Mouse (Mus musculus) liver, embryonic 14.5 days (tissue): ENCODE measurements around the gene Tnc. TPM values are rescaled to one million over a fixed set of nuclear protein-coding genes. Genes with fewer than 3 reads are reported as not detected.

Experiments
- ATAC-seq: fragments of 200-750 bp; cut with Nextera tagmentation; 2 replicates; pipeline ENCODE4 v1.8.0; 2017; ENCODE audit warnings: moderate number of reproducible peaks, mild to moderate bottlenecking, moderate library complexity; ENCODE audit not compliant: insufficient read depth
- DNase-seq, 3 experiments: peaks; one replicate each; pipeline ENCODE4 v3.0.0-alpha.2; 2012 to 2013; ENCODE audit warnings: low read depth in 3 of 3, low spot score in 3 of 3
- H3K27ac ChIP-seq: fragments of 300-500 bp; sonication (generic); 2 replicates; pipeline ENCODE4 v1.5.1; 2014; ENCODE audit warnings: moderate library complexity, mild to moderate bottlenecking, control low read depth, inconsistent platforms
- H3K27me3 ChIP-seq: fragments of 300-500 bp; sonication (generic); 2 replicates; pipeline ENCODE4 v1.6.1; 2014; ENCODE audit warnings: mild to moderate bottlenecking, low read length, moderate library complexity; ENCODE audit not compliant: control insufficient read depth, insufficient read depth
- H3K36me3 ChIP-seq: fragments of 300-500 bp; sonication (generic); replicated peaks from 2 replicates; pipeline ENCODE4 v1.6.1; 2014; ENCODE audit warnings: low read depth; ENCODE audit not compliant: control insufficient read depth, insufficient read depth
- H3K4me1 ChIP-seq, 2 experiments: fragments of 200-500 bp in 1 of 2; fragments of 300-500 bp in 1 of 2; sonication (generic) in 1 of 2; replicated peaks; 2 replicates each; pipeline ENCODE4 v1.6.1; 2012 to 2014; ENCODE audit warnings: antibody characterized with exemption in 1 of 2, inconsistent platforms in 1 of 2, low read length in 1 of 2; ENCODE audit not compliant: control insufficient read depth in 2 of 2, insufficient read depth in 2 of 2
- H3K4me2 ChIP-seq: fragments of 300-500 bp; sonication (generic); 2 replicates; pipeline ENCODE4 v1.6.1; 2014; ENCODE audit warnings: low read depth, mild to moderate bottlenecking, control low read depth, moderate library complexity
- H3K4me3 ChIP-seq, 2 experiments: fragments of 200-500 bp in 1 of 2; fragments of 300-500 bp in 1 of 2; sonication (generic) in 1 of 2; 2 replicates each; pipeline ENCODE4 v1.5.1; 2012 to 2014; ENCODE audit warnings: low read depth in 2 of 2, low read length in 2 of 2, mild to moderate bottlenecking in 2 of 2, control low read depth in 1 of 2, inconsistent platforms in 1 of 2, moderate library complexity in 1 of 2; ENCODE audit not compliant: insufficient read depth in 1 of 2
- H3K9ac ChIP-seq: fragments of 300-500 bp; sonication (generic); replicated peaks from 2 replicates; pipeline ENCODE4 v1.6.1; 2014; ENCODE audit warnings: mild to moderate bottlenecking, control low read depth, moderate library complexity
- H3K9me3 ChIP-seq: fragments of 300-500 bp; sonication (generic); 2 replicates; pipeline ENCODE4 v1.6.1; 2016; ENCODE audit warnings: low read length, mixed read lengths; ENCODE audit not compliant: control insufficient read depth
- CTCF ChIP-seq: IDR thresholded peaks from 2 replicates; pipeline ENCODE4 v1.5.1; 2016; ENCODE audit warnings: antibody characterized with exemption, low read depth, control low read depth
- EP300 ChIP-seq: IDR thresholded peaks from 2 replicates; pipeline ENCODE4 v1.6.1; 2016; ENCODE audit warnings: antibody characterized with exemption, low read depth
- WGBS: fragments of 180-500 bp; shearing (Covaris S2); extraction: QIAGEN DNeasy Blood & Tissue Kit; methylation state at CpG from one replicate; pipeline ENCODE4 v1.1.7; 2014; ENCODE audit not compliant: insufficient replicate concordance; 5-methylcytosine and 5-hydroxymethylcytosine counted together
- polyA plus RNA-seq, 2 experiments: library from polyadenylated mRNA; depleted of rRNA in 1 of 2; stranded (reverse) in 1 of 2; unstranded in 1 of 2; fragments of >200 nt; fragmentation: Nextera tagmentation in 1 of 2; extraction: Ambion mirVana in 1 of 2; gene quantifications; 2 replicates each; pipeline versions ENCODE4 v1.2.1 to v1.2.3; 2012 to 2014

Gene Tnc
- polyA plus RNA-seq (2012; rRNA removed) (1.4 and 1.8 TPM in 2 replicates), polyA plus RNA-seq (2014; fragmentation: Nextera tagmentation; extraction: Ambion mirVana) (2.0 and 2.3 TPM in 2 replicates)

DNA sequence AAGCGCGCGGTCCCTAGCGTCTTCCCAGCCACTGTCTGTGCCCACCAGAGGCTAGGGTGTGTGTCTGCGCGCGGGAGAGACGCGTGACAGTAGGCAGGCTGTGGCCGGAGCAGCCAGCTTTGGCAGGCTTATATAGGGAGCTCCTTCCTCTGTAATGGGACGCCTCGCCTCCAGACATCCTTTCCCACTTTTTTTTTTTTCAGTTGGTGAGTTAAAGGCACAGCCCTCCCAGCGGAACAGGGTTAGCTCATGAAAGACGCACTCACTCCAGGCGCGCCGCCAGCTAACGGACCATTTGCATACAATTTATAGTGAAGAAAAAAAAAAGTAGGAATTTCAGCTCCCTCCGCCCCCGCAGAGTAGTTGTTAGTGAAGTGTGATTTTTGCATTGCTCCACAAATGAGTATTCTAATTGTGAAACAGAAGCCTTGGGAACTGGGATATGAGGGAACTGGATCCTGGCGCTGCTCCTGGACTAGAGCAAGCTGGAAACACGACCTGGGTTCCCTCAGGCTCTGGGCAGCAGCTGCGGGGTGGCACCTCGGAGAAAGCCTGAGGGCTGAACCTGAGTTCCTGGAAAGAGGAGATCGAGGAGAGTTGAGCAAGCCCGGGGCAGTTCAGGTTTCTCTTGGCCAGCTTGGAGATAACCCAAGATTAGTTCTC lies at the start of gene Tnc:
Gene Tnc (minus strand): TSS at position 185 of the 663 bp plus-strand sequence.
- no peak within 1 kb of the TSS for H3K27ac ChIP-seq
- H3K27me3 ChIP-seq: peaks cover 5% of the 10 kb centered on the region
- TF ChIP-seq CTCF: no peak
- no peak within 1 kb of the TSS for H3K9ac ChIP-seq
- DNase-seq: no peak
- ATAC-seq: no peak
- no peak within 1 kb of the TSS; a peak in 1 of 4 replicates for H3K4me3 ChIP-seq
- no peak within 1 kb of the TSS for H3K4me2 ChIP-seq
- WGBS: 2% methylated on average over 26 of the region's 26 CpGs
- no peaks in the 10 kb centered on the region for H3K4me1 ChIP-seq
- H3K36me3 ChIP-seq: no peaks in the 10 kb centered on the region
- H3K9me3 ChIP-seq: no peaks in the 10 kb centered on the region

DNA sequence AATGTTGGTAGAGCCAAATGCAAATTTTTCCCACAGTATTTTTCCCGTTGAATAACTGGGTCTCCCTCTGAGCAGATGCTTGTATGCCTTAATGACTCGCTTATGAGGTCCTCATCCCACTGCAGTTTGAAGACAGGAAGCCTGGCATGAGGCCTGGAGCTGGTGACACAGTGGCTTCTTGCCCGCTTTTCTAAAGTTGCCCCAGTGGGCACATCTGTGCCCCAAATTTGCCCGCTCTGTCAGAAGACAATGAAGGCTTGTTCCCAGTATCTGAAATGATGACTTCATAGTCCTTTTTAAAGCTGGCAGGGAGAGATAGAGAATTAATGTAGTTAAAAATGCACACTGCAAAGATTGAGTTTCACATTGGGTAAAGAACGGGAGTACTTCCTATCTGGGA lies 47.4 kb upstream of the Tnc start:
- ATAC-seq: no peak
- H3K4me3 ChIP-seq: no peak overlapping the region
- H3K4me2 ChIP-seq: no peak overlapping the region
- DNase-seq: no peak
- H3K4me1 ChIP-seq: no peaks in the 10 kb centered on the region
- TF ChIP-seq CTCF: no peak
- TF ChIP-seq EP300: no peak
- H3K27me3 ChIP-seq: no peaks in the 10 kb centered on the region
- H3K27ac ChIP-seq: no peak overlapping the region
- H3K9me3 ChIP-seq: no peaks in the 10 kb centered on the region
- H3K9ac ChIP-seq: no peak overlapping the region
- 58% methylated on average over 5 of the region's 5 CpGs for WGBS
- H3K36me3 ChIP-seq: no peaks in the 10 kb centered on the region

DNA sequence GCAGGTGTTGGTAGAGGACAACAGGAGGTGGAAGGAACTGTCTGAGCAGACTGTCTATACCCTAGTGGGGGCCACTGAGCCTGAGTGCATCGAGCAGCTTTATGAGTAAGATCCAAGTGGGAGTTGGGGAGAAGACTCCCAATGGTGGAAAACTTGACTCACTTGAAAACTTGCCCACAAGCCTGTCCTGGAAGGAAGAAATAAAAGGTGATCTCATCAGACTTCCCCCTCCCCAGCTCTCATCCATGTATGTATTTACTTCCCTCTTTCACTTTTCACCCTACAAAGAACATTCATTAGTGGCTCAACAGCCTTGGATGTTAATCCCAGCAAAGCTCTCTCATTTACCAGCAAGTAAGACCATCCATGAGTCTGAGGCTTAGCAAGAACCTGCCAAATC lies 46.0 kb upstream of the Tnc start:
- Histone ChIP-seq H3K4me3 (no peak overlapping the region), H3K9ac (no peak overlapping the region), H3K9me3 (no peaks in the 10 kb centered on the region), H3K4me2 (no peak overlapping the region), H3K4me1 (no peaks in the 10 kb centered on the region), H3K27me3 (no peaks in the 10 kb centered on the region), H3K36me3 (no peaks in the 10 kb centered on the region), H3K27ac (no peak overlapping the region)
- 41% methylated on average over 1 of the region's 1 CpGs for WGBS
- no peak for DNase-seq
- TF ChIP-seq EP300: no peak
- TF ChIP-seq CTCF: no peak
- ATAC-seq: no peak

DNA sequence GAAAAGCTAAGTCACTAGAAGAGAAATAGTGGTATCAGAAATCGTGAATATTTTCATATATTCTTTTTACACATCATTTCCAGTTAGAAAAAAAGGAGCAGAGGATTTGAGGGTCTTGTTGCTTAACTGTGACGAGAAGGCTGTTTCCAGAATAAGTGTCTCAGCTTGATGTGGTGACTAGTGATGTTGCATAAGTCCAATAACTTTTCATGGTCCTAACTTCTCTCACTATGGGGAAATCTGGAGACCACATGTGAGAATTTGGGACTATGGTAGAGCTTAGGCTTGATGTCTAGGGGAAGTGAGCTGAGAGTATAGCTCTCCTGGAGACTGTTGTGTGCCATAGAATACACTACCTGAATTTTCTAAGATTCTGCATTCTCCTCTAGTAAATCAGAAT lies 42.6 kb upstream of the Tnc start:
- no peak for DNase-seq
- no peak for ATAC-seq
- Histone ChIP-seq H3K9ac (no peak overlapping the region), H3K9me3 (no peaks in the 10 kb centered on the region), H3K4me1 (no peaks in the 10 kb centered on the region), H3K4me3 (no peak overlapping the region), H3K4me2 (no peak overlapping the region), H3K27me3 (no peaks in the 10 kb centered on the region), H3K27ac (no peak overlapping the region), H3K36me3 (no peaks in the 10 kb centered on the region)
- 40% methylated on average over 2 of the region's 2 CpGs for WGBS
- TF ChIP-seq EP300 (no peak), CTCF (no peak)

DNA sequence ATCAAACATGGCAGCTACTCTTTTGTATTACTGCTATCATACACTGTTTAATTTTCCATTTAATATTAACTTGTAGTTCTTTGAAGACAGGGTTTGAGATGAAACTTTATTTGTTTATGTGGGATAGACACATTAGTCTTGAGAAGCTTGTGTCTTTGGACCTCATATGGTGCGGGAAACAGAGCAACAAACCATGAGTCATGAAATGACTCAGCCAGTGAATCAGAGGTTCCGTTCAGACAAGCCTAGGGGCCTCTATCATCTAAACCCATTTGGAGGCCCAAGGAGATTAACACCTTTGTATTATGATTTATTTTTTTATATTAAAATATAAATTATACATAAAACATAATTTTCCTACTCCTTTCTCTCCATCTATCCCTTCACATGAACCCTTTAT lies 40.9 kb upstream of the Tnc start:
- Histone ChIP-seq H3K9me3 (no peaks in the 10 kb centered on the region), H3K4me2 (no peak overlapping the region), H3K9ac (no peak overlapping the region), H3K27ac (no peak overlapping the region), H3K27me3 (no peaks in the 10 kb centered on the region), H3K4me3 (no peak overlapping the region), H3K4me1 (no peaks in the 10 kb centered on the region), H3K36me3 (no peaks in the 10 kb centered on the region)
- ATAC-seq (no peak), DNase-seq (no peak)
- WGBS: 44% methylated on average over 2 of the region's 2 CpGs
- no peak for TF ChIP-seq CTCF
- no peak for TF ChIP-seq EP300
